Mouse (Mus musculus) cerebellum, postnatal 25 days (tissue): Measurements from ENCODE around the gene Atg9b.
A peak's percentile ranks its signal among the peaks of the same experiment; 100 is the strongest.

Source experiments
- DNase-seq, 2 experiments: peaks; one replicate each; pipeline ENCODE4 v3.0.0; 2021; ENCODE audit warnings: mixed read lengths in 2 of 2

The Atg9b gene

DNA sequence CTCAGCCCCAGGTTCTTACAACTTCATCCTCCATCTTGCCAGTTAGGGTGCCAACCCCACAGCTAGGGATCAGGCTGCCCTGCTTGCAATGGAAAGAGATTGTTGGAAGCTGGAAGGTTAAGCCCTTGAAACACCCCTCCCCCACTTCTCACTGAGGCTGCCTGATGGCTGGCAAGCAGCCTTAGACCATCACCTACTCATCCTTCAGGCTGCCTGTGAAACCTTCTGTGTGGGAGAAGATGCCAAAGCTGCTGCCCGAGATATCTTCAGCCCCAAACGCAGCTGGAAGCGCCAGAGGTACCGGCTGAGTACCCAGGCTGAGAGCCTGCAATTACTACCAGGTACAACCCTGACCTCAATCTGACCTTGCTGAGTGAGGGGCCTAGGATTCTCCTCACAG, 12.4 kb downstream of the Atg9b start:
- DNase-seq, result no peak

DNA sequence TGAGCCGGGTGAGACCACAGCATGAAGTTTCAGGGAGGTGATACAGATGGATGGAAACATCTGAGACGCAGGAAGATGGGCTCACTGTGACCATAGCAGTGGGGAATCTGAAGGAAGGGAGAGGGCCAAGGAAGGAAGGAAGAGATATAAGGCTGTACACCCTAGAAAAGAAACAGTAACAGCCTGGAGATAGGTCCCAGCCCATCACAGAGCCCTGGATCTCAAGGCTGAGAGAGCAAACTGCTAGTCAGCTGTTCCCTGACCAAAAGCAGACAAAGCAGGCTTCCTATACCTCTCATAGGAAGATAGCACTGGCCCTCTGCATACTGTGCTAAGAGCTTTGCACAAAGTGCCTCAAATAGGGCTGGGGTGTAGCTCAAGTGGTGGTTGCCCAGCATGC, 13.2 kb downstream of the Atg9b start:
- no peak for DNase-seq

DNA sequence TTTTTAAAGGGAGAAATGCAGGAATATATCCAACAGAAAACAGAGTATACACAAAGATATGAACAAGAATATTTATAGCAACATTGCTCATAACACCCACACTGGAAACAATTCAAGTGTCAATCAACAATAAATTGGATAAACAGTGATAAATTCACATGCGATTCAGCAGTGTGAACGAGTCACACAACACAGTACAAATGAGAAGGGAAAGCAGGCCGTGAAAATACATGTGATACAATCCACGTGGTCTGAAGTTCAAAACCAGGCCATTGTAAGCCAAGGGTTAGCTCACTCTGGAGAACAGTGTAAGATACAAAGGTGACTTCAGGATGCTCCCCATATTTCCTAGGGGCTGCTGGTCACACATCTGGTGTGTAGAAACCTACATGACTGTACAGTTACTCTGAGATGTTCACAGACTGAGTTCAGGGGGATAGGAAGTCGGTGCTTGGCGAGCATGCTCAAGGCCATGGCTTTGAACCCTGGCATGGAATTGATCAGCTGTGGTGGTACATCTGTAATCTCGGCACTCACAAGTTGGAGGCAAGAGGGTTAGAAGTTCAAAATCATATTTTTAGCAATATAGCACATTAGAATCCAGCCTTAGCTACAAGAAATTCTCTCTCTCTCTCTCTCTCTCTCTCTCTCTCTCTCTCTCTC, 17.1 kb downstream of the Atg9b start:
- DNase-seq, result no peak

GRCm38 (mm10) chr5:24374216-24374615, 17.7 kb downstream of the Atg9b start:
- no peak for DNase-seq

GRCm38 (mm10) chr5:24373807-24374206, 18.1 kb downstream of the Atg9b start:
- no peak for DNase-seq

DNA sequence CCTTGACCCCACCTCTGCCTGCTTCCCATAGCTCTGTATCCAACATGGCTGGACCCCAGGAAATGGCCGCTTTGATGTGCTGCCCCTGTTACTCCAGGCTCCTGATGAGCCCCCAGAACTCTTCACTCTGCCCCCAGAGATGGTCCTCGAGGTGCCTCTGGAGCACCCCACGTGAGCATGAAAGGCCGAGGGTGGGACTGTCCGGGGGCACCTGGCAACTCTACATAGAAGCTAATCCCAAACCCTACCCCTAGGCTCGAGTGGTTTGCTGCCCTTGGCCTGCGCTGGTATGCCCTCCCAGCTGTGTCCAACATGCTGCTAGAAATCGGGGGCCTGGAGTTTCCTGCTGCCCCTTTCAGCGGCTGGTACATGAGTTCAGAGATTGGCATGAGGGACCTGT, 22.2 kb downstream of the Atg9b start:
- no peak for DNase-seq

- no peak for DNase-seq
These were observed 25.5 kb downstream of the Atg9b start for GRCm38 (mm10) chr5:24366426-24366825.

DNA sequence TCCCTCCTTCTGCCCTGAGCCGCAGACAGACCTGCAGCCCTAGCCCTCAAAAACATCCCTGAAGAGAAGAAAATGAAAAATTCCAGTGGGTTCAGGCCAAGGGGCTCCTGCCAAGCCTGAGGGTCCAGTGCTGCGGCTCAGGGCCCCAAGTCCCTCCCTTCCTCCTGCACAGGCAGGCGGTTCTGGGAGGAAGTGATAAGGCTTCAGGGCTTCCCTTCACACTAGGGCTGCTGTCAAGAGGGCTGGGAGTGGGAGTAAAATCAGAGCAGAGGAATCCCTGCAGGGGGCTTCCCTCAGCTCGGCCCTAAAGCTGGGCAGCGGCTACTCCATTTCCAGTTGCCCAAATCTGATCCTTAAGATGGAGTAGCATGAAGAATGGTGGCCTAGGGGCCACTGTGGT, 26.4 kb downstream of the Atg9b start:
- DNase-seq, result no peak

DNA sequence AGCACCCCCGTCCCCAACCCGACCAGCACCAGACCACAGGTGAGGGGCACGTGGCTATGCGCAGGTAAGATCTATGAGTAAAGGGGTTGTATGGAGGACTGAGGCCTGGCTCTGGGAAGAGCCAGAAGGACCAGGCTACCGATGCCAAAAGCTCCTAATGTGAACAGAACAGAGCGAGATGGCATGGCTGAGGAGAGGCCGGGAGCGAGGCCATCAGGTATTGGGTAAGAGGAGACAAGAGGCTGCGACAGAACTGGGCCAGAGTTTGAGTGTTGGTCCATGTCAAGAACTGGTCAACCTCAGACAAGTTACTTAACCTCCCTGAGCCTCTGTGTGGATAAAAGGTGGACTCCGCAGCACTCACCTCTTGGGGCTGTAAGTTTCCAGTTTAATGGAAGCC, 27.0 kb downstream of the Atg9b start:
- DNase-seq, result no peak

GRCm38 (mm10) chr5:24364508-24364907, 27.4 kb downstream of the Atg9b start, which contains the start of gene Nos3:
Gene Nos3 (plus strand): TSS chr5:24364810.
- no peak for DNase-seq

GRCm38 (mm10) chr5:24364061-24364460, 27.9 kb downstream of the Atg9b start:
- DNase-seq, result no peak

GRCm38 (mm10) chr5:24363467-24363866, 28.5 kb downstream of the Atg9b start:
- no peak for DNase-seq

- DNase-seq, result peak; percentile 89 to 91
These were observed 31.0 kb downstream of the Atg9b start for GRCm38 (mm10) chr5:24360792-24361454.

DNA sequence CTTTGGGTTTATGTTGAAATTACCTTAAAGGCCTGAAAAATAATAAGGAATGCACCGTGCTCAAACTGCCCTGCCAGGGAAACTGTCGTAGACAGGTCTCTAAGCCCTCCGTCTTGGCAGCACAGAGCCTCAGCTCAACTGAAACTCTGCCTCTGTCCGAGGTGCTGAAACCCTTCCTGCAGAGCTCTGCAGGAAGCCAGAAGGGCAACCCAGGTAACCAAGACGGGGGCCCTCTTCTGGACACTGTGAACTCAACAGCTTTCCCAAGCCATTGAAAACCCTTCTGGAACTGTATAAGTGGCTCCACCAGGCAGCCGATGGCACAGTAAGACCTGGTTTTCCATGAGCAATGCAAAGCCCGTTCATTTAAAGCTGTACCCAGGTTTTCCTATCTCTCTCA, 34.5 kb downstream of the Atg9b start:
- peak in 1 of 2 experiments; percentile 53 for DNase-seq

GRCm38 (mm10) chr5:24356764-24357163, 35.2 kb downstream of the Atg9b start:
- DNase-seq, result no peak

- DNase-seq, result no peak
These were observed 38.6 kb downstream of the Atg9b start for GRCm38 (mm10) chr5:24353327-24353726.

- peak; percentile 45 to 53 for DNase-seq
These were observed 39.6 kb downstream of the Atg9b start for GRCm38 (mm10) chr5:24352251-24352859.

DNA sequence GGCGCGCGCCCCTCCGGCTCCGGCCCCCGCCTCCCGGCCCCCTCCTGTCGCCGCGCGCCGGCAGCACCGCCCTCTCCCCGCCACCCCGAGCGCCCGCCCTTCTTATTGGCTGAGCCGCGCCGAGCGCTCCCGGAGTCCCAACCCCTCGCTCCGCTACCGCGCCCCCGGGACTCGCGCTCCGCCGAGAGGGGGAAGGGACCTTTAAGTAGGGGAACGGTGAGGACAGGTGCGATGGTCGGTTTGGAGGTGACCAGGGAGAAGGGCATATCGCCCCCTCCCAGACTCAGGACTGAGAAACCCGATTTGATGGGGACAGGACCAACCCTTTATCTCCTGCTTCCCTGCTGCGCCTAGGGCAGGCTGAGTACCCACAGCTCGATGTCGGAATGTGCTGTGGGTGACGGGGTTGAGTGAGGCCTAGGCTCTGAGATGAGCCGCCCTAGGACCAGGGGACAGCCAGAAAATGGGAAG, 40.2 kb downstream of the Atg9b start:
- DNase-seq, result peak; percentile 91 to 96

- no peak for DNase-seq
These were observed 40.7 kb downstream of the Atg9b start, which contains the start of gene Kcnh2 for GRCm38 (mm10) chr5:24351278-24351677. Gene Kcnh2 (minus strand): TSS chr5:24351604.

DNA sequence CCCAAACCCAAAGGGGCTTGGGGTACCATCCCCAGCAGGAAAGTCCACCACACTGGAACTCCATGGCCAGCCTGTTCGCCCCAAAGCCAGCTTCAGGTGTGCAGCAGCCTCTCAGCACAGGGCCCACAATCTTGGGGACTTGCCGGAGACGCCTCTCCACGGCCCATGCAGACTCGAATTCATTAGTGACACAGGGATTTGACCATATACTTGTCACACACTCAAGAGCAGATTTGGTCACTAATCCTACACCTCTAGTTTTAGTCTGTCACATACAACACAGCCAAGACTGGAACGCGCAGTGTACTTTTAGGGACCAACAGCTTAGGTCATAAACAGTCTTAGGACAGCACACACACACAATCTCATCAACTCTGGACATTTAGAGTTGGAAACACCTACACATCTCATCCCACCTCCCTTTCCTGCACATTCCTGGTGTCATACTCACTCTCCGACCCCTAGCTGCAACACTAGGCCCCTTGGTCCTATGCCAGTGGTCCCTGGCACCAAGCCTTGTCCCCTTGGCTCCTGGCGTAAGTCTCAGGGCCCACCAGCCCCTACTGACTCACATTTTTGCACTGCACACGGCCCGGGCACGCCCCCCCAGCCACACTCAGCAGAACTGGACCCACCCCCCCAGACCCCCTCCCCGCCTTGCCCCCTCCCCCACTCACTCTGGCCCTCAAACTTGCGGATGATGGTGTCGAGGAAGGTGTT, 41.3 kb downstream of the Atg9b start:
- DNase-seq, result peak in 1 of 2 experiments; percentile 54

- DNase-seq, result peak in 1 of 2 experiments; percentile 39
These were observed 41.9 kb downstream of the Atg9b start for GRCm38 (mm10) chr5:24350073-24350472.

- DNase-seq, result peak; percentile 41 to 57
These were observed 43.4 kb downstream of the Atg9b start for GRCm38 (mm10) chr5:24348546-24348945.

GRCm38 (mm10) chr5:24348128-24348527, 43.8 kb downstream of the Atg9b start:
- peak; percentile 75 to 84 for DNase-seq
